Mouse (Mus musculus) myocyte (in vitro differentiated cells): ENCODE data around the gene Tas1r1. TPM values are rescaled to one million over a fixed set of nuclear protein-coding genes. Genes with fewer than 3 reads are reported as not detected.

ENCODE experiments used
- H3K27me3 ChIP-seq: one replicate; pipeline ENCODE4 v1.6.1; 2011; ENCODE audit not compliant: control insufficient read depth, insufficient read depth, insufficient read length
- H3K36me3 ChIP-seq: one replicate; pipeline ENCODE4 v1.6.1; 2011; ENCODE audit not compliant: control insufficient read depth, insufficient read depth
- H3K4me2 ChIP-seq: one replicate; pipeline ENCODE4 v1.6.1; 2011; ENCODE audit warnings: low read depth, control low read depth
- H3K4me3 ChIP-seq: one replicate; pipeline ENCODE4 v1.5.1; 2011; ENCODE audit warnings: mild to moderate bottlenecking, control low read depth, moderate library complexity
- H3K79me2 ChIP-seq: one replicate; pipeline ENCODE4 v1.6.1; 2011; ENCODE audit not compliant: control insufficient read depth, insufficient read depth
- H3ac ChIP-seq: one replicate; pipeline ENCODE4 v1.6.1; 2011; ENCODE audit not compliant: control insufficient read depth, insufficient read length
- CEBPB ChIP-seq: IDR thresholded peaks from 2 replicates; pipeline ENCODE4 v1.6.1; 2011; ENCODE audit warnings: mild to moderate bottlenecking, moderate library complexity; ENCODE audit not compliant: poor library complexity, insufficient read depth, severe bottlenecking
- E2F4 ChIP-seq: IDR thresholded peaks from one replicate; pipeline ENCODE4 v1.6.1; 2011; ENCODE audit warnings: mild to moderate bottlenecking, control low read depth, moderate library complexity; ENCODE audit not compliant: insufficient read depth
- MAX ChIP-seq: IDR thresholded peaks from one replicate; pipeline ENCODE4 v1.6.1; 2011; ENCODE audit warnings: low read depth, mild to moderate bottlenecking, control low read depth
- MYOD1 ChIP-seq, 3 experiments: IDR thresholded peaks; one replicate each; pipeline ENCODE4 v1.6.1; 2011; ENCODE audit warnings: control low read depth in 2 of 3, low read depth in 2 of 3, mild to moderate bottlenecking in 2 of 3, moderate library complexity in 1 of 3; ENCODE audit not compliant: insufficient read length in 2 of 3, control insufficient read depth in 1 of 3
- MYOG ChIP-seq, 3 experiments: IDR thresholded peaks; one replicate each; pipeline ENCODE4 v1.6.1; 2011; ENCODE audit warnings: control low read depth in 2 of 3, low read depth in 2 of 3, mild to moderate bottlenecking in 2 of 3; ENCODE audit not compliant: insufficient read length in 2 of 3, control insufficient read depth in 1 of 3, insufficient read depth in 1 of 3
- POLR2A ChIP-seq: IDR thresholded peaks from one replicate; pipeline ENCODE4 v1.6.1; 2011; ENCODE audit warnings: low read depth, mild to moderate bottlenecking, control low read depth, moderate library complexity; ENCODE audit not compliant: insufficient read length
- POLR2AphosphoS2 ChIP-seq: IDR thresholded peaks from one replicate; pipeline ENCODE4 v1.6.1; 2011; ENCODE audit warnings: low read depth, control low read depth; ENCODE audit not compliant: insufficient read length
- REST ChIP-seq: IDR thresholded peaks from one replicate; pipeline ENCODE4 v1.6.1; 2011; ENCODE audit warnings: mild to moderate bottlenecking, control low read depth, moderate library complexity; ENCODE audit not compliant: insufficient read depth, insufficient read length
- SRF ChIP-seq: IDR thresholded peaks from one replicate; pipeline ENCODE4 v1.6.1; 2011; ENCODE audit warnings: low read depth; ENCODE audit not compliant: control insufficient read depth, insufficient read length
- TCF12 ChIP-seq: IDR thresholded peaks from one replicate; pipeline ENCODE4 v1.6.1; 2011; ENCODE audit warnings: mild to moderate bottlenecking, control low read depth; ENCODE audit not compliant: poor library complexity, insufficient read depth, severe bottlenecking
- TCF3 ChIP-seq: IDR thresholded peaks from one replicate; pipeline ENCODE4 v1.6.1; 2011; ENCODE audit warnings: low read depth, control low read depth; ENCODE audit not compliant: insufficient read length
- USF1 ChIP-seq: IDR thresholded peaks from one replicate; pipeline ENCODE4 v1.6.1; 2011; ENCODE audit warnings: low read depth, mild to moderate bottlenecking, control low read depth, moderate library complexity
- polyA plus RNA-seq: library from polyadenylated mRNA; unstranded; fragments of >200 nt; fragmentation: generic; extraction: Trizol; gene quantifications from one replicate; pipeline ENCODE4 v1.2.1, GENCODE M21; 2012; ENCODE audit warnings: missing spikeins

Tas1r1 gene
- polyA plus RNA-seq, 1 experiment = 14.7 TPM

GRCm38 (mm10) chr4:151995371-151996172, 42.8 kb downstream of the Tas1r1 start:
- H3K36me3 ChIP-seq = peaks cover 5% of the 10 kb centered on the region
- TF ChIP-seq TCF12 (no peak), CEBPB (no peak), POLR2AphosphoS2 (peak; percentile 52), USF1 (no peak), MAX (no peak), E2F4 (no peak), TCF3 (peak; percentile 16), MYOG (IDR thresholded peaks at IDR 0.05; ENCODE audit: control insufficient read depth in 1 of 3, insufficient read depth in 1 of 3, insufficient read length in 2 of 3, low read depth in 2 of 3) (peak in 1 of 3 experiments; percentile 27), POLR2A (peak; percentile 75), MYOD1 (IDR thresholded peaks at IDR 0.05; ENCODE audit: control insufficient read depth in 1 of 3, insufficient read length in 2 of 3, low read depth in 2 of 3) (peak in 1 of 3 experiments; percentile 19), REST (no peak), SRF (no peak)

GRCm38 (mm10) chr4:151994228-151995171, 43.9 kb downstream of the Tas1r1 start:
- Histone ChIP-seq H3K36me3 (peaks cover 5% of the 10 kb centered on the region), H3K4me2 (peak overlapping the region; percentile 78), H3K79me2 (peaks cover 27% of the 10 kb centered on the region), H3ac (peak overlapping the region; percentile 99), H3K27me3 (no peaks in the 10 kb centered on the region), H3K4me3 (peak overlapping the region; percentile 50)
- TF ChIP-seq MYOG (IDR thresholded peaks at IDR 0.05; ENCODE audit: control insufficient read depth in 1 of 3, insufficient read depth in 1 of 3, insufficient read length in 2 of 3, low read depth in 2 of 3) (no peak), TCF3 (no peak), CEBPB (no peak), REST (no peak), SRF (no peak), POLR2A (no peak), POLR2AphosphoS2 (no peak), MAX (no peak), MYOD1 (IDR thresholded peaks at IDR 0.05; ENCODE audit: control insufficient read depth in 1 of 3, insufficient read length in 2 of 3, low read depth in 2 of 3) (no peak), E2F4 (no peak), USF1 (no peak), TCF12 (no peak)

More at GRCm38 (mm10) chr4:151995371-151996172, 42.8 kb downstream of the Tas1r1 start:
- H3K4me3 ChIP-seq = peak overlapping the region; percentile 50
- H3K27me3 ChIP-seq = no peaks in the 10 kb centered on the region
- H3ac ChIP-seq = peak overlapping the region; percentile 99
- peaks cover 27% of the 10 kb centered on the region for H3K79me2 ChIP-seq
- H3K4me2 ChIP-seq = no peak overlapping the region

- Histone ChIP-seq H3ac (no peak overlapping the region), H3K4me3 (no peak overlapping the region), H3K4me2 (no peak overlapping the region), H3K27me3 (no peaks in the 10 kb centered on the region), H3K79me2 (peaks cover 32% of the 10 kb centered on the region), H3K36me3 (peaks cover 5% of the 10 kb centered on the region)
- TF ChIP-seq E2F4 = no peak
- TF ChIP-seq MAX = no peak
- no peak for TF ChIP-seq SRF
- no peak for TF ChIP-seq TCF3
- no peak for TF ChIP-seq POLR2AphosphoS2
- TF ChIP-seq MYOG (IDR thresholded peaks at IDR 0.05; ENCODE audit: control insufficient read depth in 1 of 3, insufficient read depth in 1 of 3, insufficient read length in 2 of 3, low read depth in 2 of 3) = no peak
- TF ChIP-seq TCF12 = no peak
- no peak for TF ChIP-seq POLR2A
- no peak for TF ChIP-seq USF1
- no peak for TF ChIP-seq MYOD1 (IDR thresholded peaks at IDR 0.05; ENCODE audit: control insufficient read depth in 1 of 3, insufficient read length in 2 of 3, low read depth in 2 of 3)
- TF ChIP-seq REST = no peak
- no peak for TF ChIP-seq CEBPB
Observed at GRCm38 (mm10) chr4:151993035-151993434, 45.3 kb downstream of the Tas1r1 start.

GRCm38 (mm10) chr4:151992091-151992490, 46.3 kb downstream of the Tas1r1 start:
- Histone ChIP-seq H3K27me3 (no peaks in the 10 kb centered on the region), H3K79me2 (peaks cover 32% of the 10 kb centered on the region), H3ac (no peak overlapping the region), H3K4me2 (no peak overlapping the region), H3K36me3 (peaks cover 5% of the 10 kb centered on the region), H3K4me3 (no peak overlapping the region)
- TF ChIP-seq USF1 (no peak), MAX (no peak), MYOG (IDR thresholded peaks at IDR 0.05; ENCODE audit: control insufficient read depth in 1 of 3, insufficient read depth in 1 of 3, insufficient read length in 2 of 3, low read depth in 2 of 3) (no peak), MYOD1 (IDR thresholded peaks at IDR 0.05; ENCODE audit: control insufficient read depth in 1 of 3, insufficient read length in 2 of 3, low read depth in 2 of 3) (no peak), TCF12 (no peak), SRF (no peak), E2F4 (no peak), CEBPB (no peak), POLR2A (no peak), REST (no peak), POLR2AphosphoS2 (no peak), TCF3 (no peak)
